Mouse (Mus musculus): ENCODE measurements around the gene Gli3. TPM values are rescaled to one million over a fixed set of nuclear protein-coding genes. Genes with fewer than 3 reads are reported as not detected.

Gene Gli3
- polyA plus RNA-seq, 1 experiment from 2014 or later, result 1.7 TPM

- 9% methylated on average over 11 of the region's 11 CpGs for WGBS (ENCODE audit: insufficient replicate concordance)
Measured at GRCm38 (mm10) chr13:15464741-15465250, 1.8 kb downstream of the Gli3 start.

DNA sequence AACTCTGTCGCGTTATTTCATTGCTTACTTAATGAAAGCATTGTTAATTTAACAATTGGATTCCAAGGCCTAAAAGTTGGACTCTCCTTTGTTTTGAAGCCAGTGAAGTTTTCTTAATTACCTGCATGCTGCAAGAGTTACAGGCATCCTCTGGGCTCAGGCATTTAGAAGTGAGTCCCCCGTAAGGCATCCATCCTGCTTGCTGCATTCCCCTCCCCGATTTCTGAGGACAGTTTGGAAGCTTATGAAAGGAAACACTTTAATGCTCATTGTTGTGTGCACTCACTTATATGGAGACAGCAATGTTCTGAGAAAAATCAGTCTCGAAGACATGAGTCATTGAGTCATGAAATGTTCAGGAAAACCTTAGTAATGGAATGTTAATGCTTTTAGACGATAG is 3.5 kb downstream of the Gli3 start:
- Histone ChIP-seq H3K27ac (no peak overlapping the region), H3K9ac (no peak overlapping the region)
- 59% methylated on average over 6 of the region's 6 CpGs for WGBS (ENCODE audit: insufficient replicate concordance)

More at GRCm38 (mm10) chr13:15464741-15465250, 1.8 kb downstream of the Gli3 start:
- Histone ChIP-seq H3K27ac (no peak overlapping the region), H3K9ac (0 out of 2 replicates have a peak overlapping the region, but pooled peaks have one; percentile 28), H3K9me3 (replicated peaks) (no peaks in the 10 kb centered on the region), H3K27me3 (replicated peaks) (peaks cover 63% of the 10 kb centered on the region), H3K4me3 (peak overlapping the region; percentile 56), H3K36me3 (no peaks in the 10 kb centered on the region), H3K4me1 (no peaks in the 10 kb centered on the region), H3K4me2 (peak overlapping the region; percentile 67)
- ATAC-seq, result no peak

DNA sequence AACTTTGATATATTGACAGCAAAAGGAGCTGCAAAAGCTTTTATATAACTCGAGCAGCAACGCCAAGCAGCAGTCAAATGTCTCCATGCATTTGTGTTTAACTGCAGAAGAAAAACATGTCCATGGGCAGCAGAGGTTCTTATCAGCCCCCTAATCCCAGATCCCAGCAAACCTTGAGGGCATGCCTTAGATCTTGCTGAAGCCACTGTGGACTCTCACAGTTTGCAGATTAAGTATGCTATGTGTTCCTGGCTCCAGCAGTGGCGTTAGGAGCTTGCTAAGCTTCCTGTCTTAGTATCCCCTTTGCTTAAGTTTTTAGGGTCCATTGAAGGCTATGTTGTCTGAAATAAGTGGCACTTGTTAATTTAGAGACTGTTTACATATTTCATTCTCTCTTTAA is 4.4 kb downstream of the Gli3 start:
- no peaks in the 10 kb centered on the region for H3K9me3 ChIP-seq (replicated peaks)
- no peak overlapping the region for H3K27ac ChIP-seq
- no peak overlapping the region for H3K9ac ChIP-seq
- WGBS (ENCODE audit: insufficient replicate concordance), result 48% methylated on average over 3 of the region's 3 CpGs
- H3K36me3 ChIP-seq, result no peaks in the 10 kb centered on the region
- H3K4me2 ChIP-seq, result no peak overlapping the region
- H3K4me3 ChIP-seq, result no peak overlapping the region
- H3K27me3 ChIP-seq (replicated peaks), result peaks cover 39% of the 10 kb centered on the region
- H3K4me1 ChIP-seq, result no peaks in the 10 kb centered on the region
- ATAC-seq, result no peak

More for the DNA sequence above, 3.5 kb downstream of the Gli3 start:
- Histone ChIP-seq H3K4me1 (no peaks in the 10 kb centered on the region), H3K4me2 (no peak overlapping the region), H3K27me3 (replicated peaks) (peaks cover 48% of the 10 kb centered on the region), H3K36me3 (no peaks in the 10 kb centered on the region), H3K9me3 (replicated peaks) (no peaks in the 10 kb centered on the region), H3K4me3 (no peak overlapping the region)
- ATAC-seq, result no peak

- H3K4me2 ChIP-seq, result no peak overlapping the region
- WGBS (ENCODE audit: insufficient replicate concordance), result 48% methylated on average over 4 of the region's 4 CpGs
- no peak overlapping the region for H3K9ac ChIP-seq
- no peak overlapping the region for H3K27ac ChIP-seq
- H3K36me3 ChIP-seq, result no peaks in the 10 kb centered on the region
- no peaks in the 10 kb centered on the region for H3K9me3 ChIP-seq (replicated peaks)
- H3K4me1 ChIP-seq, result no peaks in the 10 kb centered on the region
- H3K4me3 ChIP-seq, result no peak overlapping the region
- H3K27me3 ChIP-seq (replicated peaks), result peaks cover 28% of the 10 kb centered on the region
- no peak for ATAC-seq
Measured at GRCm38 (mm10) chr13:15468421-15468820, 5.4 kb downstream of the Gli3 start.

DNA sequence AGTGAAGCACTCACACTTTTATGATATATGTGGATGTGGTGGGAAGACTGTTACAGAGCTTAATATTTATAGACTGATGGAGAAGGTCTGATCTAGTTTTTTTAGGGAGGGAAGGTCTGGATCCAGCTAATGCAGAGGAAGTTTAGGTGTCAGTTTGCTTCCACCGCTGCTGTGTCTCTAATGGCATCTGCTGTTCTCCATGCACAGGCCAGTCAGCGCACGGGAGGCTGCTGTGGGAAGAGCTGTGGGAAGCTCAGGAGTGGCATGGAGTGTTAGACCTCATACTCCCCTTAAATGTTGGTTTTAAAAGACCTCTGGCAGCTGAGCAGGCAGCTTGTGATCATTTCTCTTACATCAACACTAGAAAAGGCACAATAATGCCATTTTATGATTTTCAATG is 7.0 kb downstream of the Gli3 start:
- ATAC-seq, result no peak
- H3K4me2 ChIP-seq, result no peak overlapping the region
- no peak overlapping the region for H3K4me3 ChIP-seq
- H3K27ac ChIP-seq, result no peak overlapping the region
- H3K4me1 ChIP-seq, result no peaks in the 10 kb centered on the region
- no peaks in the 10 kb centered on the region for H3K36me3 ChIP-seq
- no peak overlapping the region for H3K9ac ChIP-seq
- peaks cover 12% of the 10 kb centered on the region for H3K27me3 ChIP-seq (replicated peaks)
- H3K9me3 ChIP-seq (replicated peaks), result no peaks in the 10 kb centered on the region
- WGBS (ENCODE audit: insufficient replicate concordance), result 78% methylated on average over 3 of the region's 3 CpGs

GRCm38 (mm10) chr13:15472712-15473111 is 9.7 kb downstream of the Gli3 start:
- ATAC-seq, result no peak
- Histone ChIP-seq H3K4me1 (no peaks in the 10 kb centered on the region), H3K9ac (no peak overlapping the region), H3K27me3 (replicated peaks) (no peaks in the 10 kb centered on the region), H3K4me2 (no peak overlapping the region), H3K27ac (no peak overlapping the region), H3K9me3 (replicated peaks) (no peaks in the 10 kb centered on the region), H3K36me3 (no peaks in the 10 kb centered on the region), H3K4me3 (no peak overlapping the region)
- 63% methylated on average over 3 of the region's 3 CpGs for WGBS (ENCODE audit: insufficient replicate concordance)

DNA sequence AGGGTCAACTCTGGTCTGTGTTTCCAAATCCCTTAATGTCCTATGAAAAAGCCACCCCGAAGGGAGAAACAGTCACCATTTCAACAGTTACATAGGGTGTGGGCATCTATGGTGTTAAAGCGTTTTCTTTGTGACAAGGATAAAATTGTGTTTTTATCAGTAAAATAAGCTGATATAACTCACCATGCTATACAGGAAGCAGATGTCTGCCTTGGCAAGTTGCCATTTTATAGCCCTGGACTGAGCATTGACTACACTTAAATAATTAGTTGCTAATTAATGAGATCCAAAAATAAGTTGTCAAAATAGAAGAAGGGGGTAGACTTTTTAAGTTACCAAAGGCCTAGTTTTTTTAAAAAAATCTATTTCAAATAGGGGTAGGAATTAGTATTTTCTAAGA is 11.4 kb downstream of the Gli3 start:
- ATAC-seq, result no peak
- 58% methylated on average over 2 of the region's 2 CpGs for WGBS (ENCODE audit: insufficient replicate concordance)
- no peaks in the 10 kb centered on the region for H3K4me1 ChIP-seq

DNA sequence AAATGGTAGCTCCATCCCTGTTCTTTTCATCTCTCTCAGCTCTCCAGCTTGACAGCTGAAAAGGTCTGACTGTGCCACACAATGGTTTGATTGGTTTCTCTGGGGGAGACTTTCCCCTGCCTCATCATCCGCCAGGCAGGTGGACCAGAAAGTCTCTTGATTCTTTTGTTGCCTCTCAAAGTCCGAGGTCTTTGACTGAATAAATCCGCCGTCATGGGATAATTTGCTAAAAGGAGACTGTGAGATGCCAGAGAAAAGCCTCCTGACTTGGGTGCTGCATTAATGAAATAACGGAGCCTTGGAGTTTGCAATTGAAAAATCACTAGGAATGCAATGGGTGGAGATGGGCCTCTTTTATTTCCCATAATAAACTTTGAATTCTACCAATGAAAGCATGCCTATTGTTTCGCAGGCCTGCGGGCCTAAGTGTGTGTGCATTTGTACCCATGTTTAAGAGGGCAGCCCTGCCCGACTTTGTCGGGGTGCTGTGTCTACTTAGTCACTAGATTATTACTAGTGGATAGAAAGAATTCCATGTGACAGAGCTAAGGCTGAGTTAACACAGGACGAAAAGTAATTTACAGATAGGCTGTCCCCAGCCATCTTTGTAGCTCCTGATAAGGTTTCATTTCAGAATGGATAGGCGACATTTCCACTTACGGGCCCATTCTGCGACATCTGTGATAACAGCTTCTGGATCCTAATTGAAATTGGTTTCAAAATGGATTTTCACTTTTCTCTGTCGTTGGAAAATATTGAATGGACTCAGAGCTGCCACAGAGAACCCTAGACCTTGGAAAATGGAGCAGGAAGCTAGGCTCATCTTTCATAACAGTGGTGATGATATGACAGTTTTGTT is 23.2 kb downstream of the Gli3 start:
- Histone ChIP-seq H3K27me3 (replicated peaks) (no peaks in the 10 kb centered on the region), H3K27ac (no peak overlapping the region), H3K9me3 (replicated peaks) (no peaks in the 10 kb centered on the region), H3K4me3 (no peak overlapping the region), H3K4me2 (no peak overlapping the region), H3K36me3 (no peaks in the 10 kb centered on the region), H3K4me1 (0 out of 2 replicates have a peak, but pooled peaks cover 5% of the 10 kb centered on the region), H3K9ac (no peak overlapping the region)
- WGBS (ENCODE audit: insufficient replicate concordance), result 66% methylated on average over 14 of the region's 14 CpGs
- ATAC-seq, result no peak

More for the DNA sequence above, 11.4 kb downstream of the Gli3 start:
- H3K36me3 ChIP-seq, result no peaks in the 10 kb centered on the region
- H3K9me3 ChIP-seq (replicated peaks), result no peaks in the 10 kb centered on the region
- H3K27me3 ChIP-seq (replicated peaks), result no peaks in the 10 kb centered on the region
- H3K27ac ChIP-seq, result no peak overlapping the region
- no peak overlapping the region for H3K4me3 ChIP-seq
- H3K4me2 ChIP-seq, result no peak overlapping the region
- no peak overlapping the region for H3K9ac ChIP-seq

- H3K9ac ChIP-seq, result no peak overlapping the region
- no peak overlapping the region for H3K4me3 ChIP-seq
- 0 out of 2 replicates have a peak, but pooled peaks cover 5% of the 10 kb centered on the region for H3K4me1 ChIP-seq
- H3K36me3 ChIP-seq, result no peaks in the 10 kb centered on the region
- H3K27me3 ChIP-seq (replicated peaks), result no peaks in the 10 kb centered on the region
- H3K27ac ChIP-seq, result no peak overlapping the region
- ATAC-seq, result no peak
- no peaks in the 10 kb centered on the region for H3K9me3 ChIP-seq (replicated peaks)
- 52% methylated on average over 7 of the region's 7 CpGs for WGBS (ENCODE audit: insufficient replicate concordance)
- no peak overlapping the region for H3K4me2 ChIP-seq
Measured at GRCm38 (mm10) chr13:15487334-15487733, 24.3 kb downstream of the Gli3 start.

- no peak overlapping the region for H3K9ac ChIP-seq
Measured at GRCm38 (mm10) chr13:15488065-15488464, 25.0 kb downstream of the Gli3 start.

DNA sequence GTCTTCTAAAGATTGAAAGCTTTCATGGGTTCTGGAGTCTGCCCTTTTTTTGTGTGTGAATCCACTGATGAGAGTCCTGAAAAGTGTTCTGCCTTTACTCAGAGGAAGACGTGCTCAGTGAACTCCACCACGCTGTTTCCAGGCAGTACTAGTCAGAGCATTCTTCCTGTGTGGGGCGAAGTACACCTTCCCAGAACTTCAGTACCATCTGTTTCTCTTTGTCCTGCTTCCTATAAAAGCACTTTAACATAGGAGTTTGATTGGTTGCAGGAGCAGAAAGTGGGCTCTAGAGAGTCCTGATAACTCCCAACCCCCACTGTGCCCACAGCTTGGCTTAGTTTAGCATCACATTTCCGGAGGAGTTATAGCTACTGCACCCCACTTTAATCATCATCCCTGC is 32.8 kb downstream of the Gli3 start:
- H3K27ac ChIP-seq, result no peak overlapping the region
- no peaks in the 10 kb centered on the region for H3K36me3 ChIP-seq
- H3K4me1 ChIP-seq, result no peaks in the 10 kb centered on the region
- no peaks in the 10 kb centered on the region for H3K27me3 ChIP-seq (replicated peaks)
- H3K4me3 ChIP-seq, result no peak overlapping the region
- H3K9me3 ChIP-seq (replicated peaks), result no peaks in the 10 kb centered on the region
- ATAC-seq, result no peak
- 73% methylated on average over 4 of the region's 4 CpGs for WGBS (ENCODE audit: insufficient replicate concordance)
- no peak overlapping the region for H3K9ac ChIP-seq
- H3K4me2 ChIP-seq, result no peak overlapping the region

More at GRCm38 (mm10) chr13:15488065-15488464, 25.0 kb downstream of the Gli3 start:
- no peaks in the 10 kb centered on the region for H3K27me3 ChIP-seq (replicated peaks)
- H3K36me3 ChIP-seq, result no peaks in the 10 kb centered on the region
- no peak overlapping the region for H3K4me3 ChIP-seq
- no peak for ATAC-seq
- no peak overlapping the region for H3K27ac ChIP-seq
- H3K4me1 ChIP-seq, result 0 out of 2 replicates have a peak, but pooled peaks cover 5% of the 10 kb centered on the region
- no peak overlapping the region for H3K4me2 ChIP-seq
- no peaks in the 10 kb centered on the region for H3K9me3 ChIP-seq (replicated peaks)
- WGBS (ENCODE audit: insufficient replicate concordance), result 54% methylated on average over 1 of the region's 1 CpGs

GRCm38 (mm10) chr13:15498338-15498737 is 35.3 kb downstream of the Gli3 start:
- Histone ChIP-seq H3K4me3 (no peak overlapping the region), H3K9me3 (replicated peaks) (no peaks in the 10 kb centered on the region), H3K36me3 (no peaks in the 10 kb centered on the region), H3K27me3 (replicated peaks) (no peaks in the 10 kb centered on the region), H3K27ac (no peak overlapping the region), H3K4me1 (no peaks in the 10 kb centered on the region), H3K9ac (no peak overlapping the region), H3K4me2 (no peak overlapping the region)
- no peak for ATAC-seq
- WGBS (ENCODE audit: insufficient replicate concordance), result 33% methylated on average over 4 of the region's 4 CpGs
